Mouse (Mus musculus) embryonic facial prominence, embryonic 14.5 days (tissue): ENCODE data around the gene Atg7. TPM values are rescaled to one million over a fixed set of nuclear protein-coding genes. Genes with fewer than 3 reads are reported as not detected.

Experiments used
- ATAC-seq: fragments of 200-750 bp; cut with Nextera tagmentation; 2 replicates; pipeline ENCODE4 v1.8.0; 2017; ENCODE audit warnings: low read depth, moderate number of reproducible peaks, moderate TSS enrichment
- DNase-seq: peaks from one replicate; pipeline ENCODE4 v3.0.0-alpha.2; 2015; ENCODE audit warnings: low spot score
- H3K27ac ChIP-seq: fragments of 300-500 bp; sonication (generic); replicated peaks from 2 replicates; pipeline ENCODE4 v1.5.1; 2014; ENCODE audit warnings: low read depth, mild to moderate bottlenecking, low read length, moderate library complexity
- H3K27me3 ChIP-seq: fragments of 300-500 bp; sonication (generic); replicated peaks from 2 replicates; pipeline ENCODE4 v1.6.1; 2014; ENCODE audit warnings: low read length; ENCODE audit not compliant: control insufficient read depth, insufficient read depth
- H3K36me3 ChIP-seq: fragments of 300-500 bp; sonication (generic); 2 replicates; pipeline ENCODE4 v1.6.1; 2014; ENCODE audit warnings: low read length, mixed read lengths; ENCODE audit not compliant: control insufficient read depth, insufficient read depth
- H3K4me1 ChIP-seq: fragments of 300-500 bp; sonication (generic); 2 replicates; pipeline ENCODE4 v1.6.1; 2014; ENCODE audit warnings: antibody characterized with exemption, low read length; ENCODE audit not compliant: control insufficient read depth, insufficient read depth
- H3K4me2 ChIP-seq: fragments of 300-500 bp; sonication (generic); 2 replicates; pipeline ENCODE4 v1.6.1; 2014; ENCODE audit warnings: low read depth, mild to moderate bottlenecking, low read length, moderate library complexity, mixed read lengths
- H3K4me3 ChIP-seq: fragments of 300-500 bp; sonication (generic); 2 replicates; pipeline ENCODE4 v1.5.1; 2014; ENCODE audit warnings: low read depth, mild to moderate bottlenecking, low read length
- H3K9ac ChIP-seq: fragments of 300-500 bp; sonication (generic); 2 replicates; pipeline ENCODE4 v1.6.1; 2014; ENCODE audit warnings: low read depth, mild to moderate bottlenecking, low read length, moderate library complexity, mixed read lengths
- H3K9me3 ChIP-seq: fragments of 300-500 bp; sonication (generic); 2 replicates; pipeline ENCODE4 v1.6.1; 2016; ENCODE audit warnings: low read length; ENCODE audit not compliant: control insufficient read depth
- WGBS: fragments of 180-500 bp; shearing (Covaris S2); extraction: QIAGEN DNeasy Blood & Tissue Kit; methylation state at CpG from one replicate; pipeline ENCODE4 v1.1.7; 2014; 5-methylcytosine and 5-hydroxymethylcytosine counted together
- polyA plus RNA-seq: library from polyadenylated mRNA; unstranded; fragments of >200 nt; fragmentation: Nextera tagmentation; extraction: Ambion mirVana; gene quantifications from 2 replicates; pipeline ENCODE4 v1.2.1, GENCODE M21; 2014

The Atg7 gene
- polyA plus RNA-seq, 1 experiment from 2014 or later, result 17.6 TPM

- Histone ChIP-seq H3K4me3 (no peak overlapping the region), H3K9me3 (peaks cover 3% of the 10 kb centered on the region; the same call in 1 of the 2 replicates), H3K4me2 (no peak overlapping the region), H3K9ac (no peak overlapping the region), H3K4me1 (peaks cover 23% of the 10 kb centered on the region), H3K27me3 (no peaks in the 10 kb centered on the region), H3K27ac (no peak overlapping the region; the same call in 1 of the 2 replicates), H3K36me3 (no peaks in the 10 kb centered on the region)
- ATAC-seq, result peak; percentile 80
- WGBS, result 59% methylated on average over 6 of the region's 6 CpGs
- DNase-seq, result peak; percentile 85
These were observed 171.4 kb downstream of the Atg7 start for GRCm38 (mm10) chr6:114814199-114814881.

DNA sequence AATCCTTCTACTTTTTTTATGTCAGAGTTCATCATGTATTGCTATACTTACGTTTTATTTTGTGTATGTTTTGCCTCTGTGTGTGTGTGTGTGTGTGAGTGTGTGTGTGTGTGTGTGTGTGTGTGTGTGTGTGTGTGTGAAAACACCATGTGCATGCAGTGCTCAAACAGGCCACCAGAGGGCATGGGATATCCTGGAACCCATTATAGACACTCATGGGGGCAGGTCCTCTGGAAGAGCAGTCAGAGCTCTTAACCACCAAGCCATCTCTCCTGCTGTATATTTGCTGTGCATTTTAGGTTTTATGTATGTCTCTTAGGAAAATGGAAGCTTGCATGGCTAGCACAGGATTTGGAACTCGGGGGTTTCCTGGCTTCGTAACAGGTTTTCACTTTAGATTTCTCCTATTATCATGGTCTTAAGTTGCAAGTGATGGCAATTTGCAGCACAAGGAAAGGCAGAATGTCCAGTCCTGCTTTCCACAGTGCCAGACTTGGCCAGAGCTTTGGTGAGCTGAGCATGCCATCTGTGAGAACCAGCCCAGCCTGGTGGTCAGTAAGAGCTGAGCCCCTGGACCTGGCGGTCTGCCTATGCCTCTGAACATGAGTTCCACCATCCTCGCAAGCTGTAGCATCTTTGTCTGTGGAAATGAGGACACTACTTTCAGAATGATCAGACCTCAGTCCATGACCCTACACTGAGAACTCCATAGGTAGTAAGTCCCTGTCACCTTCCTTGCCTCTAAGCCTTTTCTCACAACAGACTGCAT is 172.2 kb downstream of the Atg7 start:
- Histone ChIP-seq H3K27me3 (no peaks in the 10 kb centered on the region), H3K4me2 (no peak overlapping the region), H3K4me1 (peaks cover 24% of the 10 kb centered on the region), H3K36me3 (no peaks in the 10 kb centered on the region), H3K27ac (no peak overlapping the region), H3K9me3 (peaks cover 3% of the 10 kb centered on the region; the same call in 1 of the 2 replicates), H3K4me3 (no peak overlapping the region), H3K9ac (no peak overlapping the region)
- no peak for ATAC-seq
- 97% methylated on average over 5 of the region's 5 CpGs for WGBS
- DNase-seq, result no peak

DNA sequence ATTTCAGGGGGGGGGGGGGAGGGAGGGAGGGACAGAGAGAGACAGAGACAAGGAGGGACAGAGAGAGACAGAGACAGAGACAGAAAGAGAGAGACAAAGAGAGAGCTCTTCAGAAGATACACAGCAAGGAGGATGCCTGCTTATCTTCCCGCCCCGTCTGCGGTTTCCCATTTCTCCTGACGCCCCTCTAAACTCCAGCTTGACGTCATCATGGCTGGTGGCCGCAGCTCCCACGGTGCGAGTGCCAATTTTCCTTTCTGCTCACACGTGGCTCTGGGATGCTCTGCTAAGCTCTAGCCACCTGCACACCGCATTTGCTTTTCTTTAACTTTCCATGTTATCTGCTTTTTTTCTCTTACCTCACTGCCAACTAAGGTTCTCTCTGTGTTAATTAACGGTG is 175.1 kb downstream of the Atg7 start:
- Histone ChIP-seq H3K4me3 (no peak overlapping the region), H3K4me2 (no peak overlapping the region), H3K9me3 (peaks cover 9% of the 10 kb centered on the region), H3K27ac (0 out of 2 replicates have a peak overlapping the region, but pooled peaks have one; percentile 29), H3K27me3 (no peaks in the 10 kb centered on the region), H3K4me1 (peaks cover 32% of the 10 kb centered on the region), H3K9ac (no peak overlapping the region), H3K36me3 (no peaks in the 10 kb centered on the region)
- DNase-seq, result peak; percentile 75
- no peak for ATAC-seq
- WGBS, result 43% methylated on average over 11 of the region's 11 CpGs

DNA sequence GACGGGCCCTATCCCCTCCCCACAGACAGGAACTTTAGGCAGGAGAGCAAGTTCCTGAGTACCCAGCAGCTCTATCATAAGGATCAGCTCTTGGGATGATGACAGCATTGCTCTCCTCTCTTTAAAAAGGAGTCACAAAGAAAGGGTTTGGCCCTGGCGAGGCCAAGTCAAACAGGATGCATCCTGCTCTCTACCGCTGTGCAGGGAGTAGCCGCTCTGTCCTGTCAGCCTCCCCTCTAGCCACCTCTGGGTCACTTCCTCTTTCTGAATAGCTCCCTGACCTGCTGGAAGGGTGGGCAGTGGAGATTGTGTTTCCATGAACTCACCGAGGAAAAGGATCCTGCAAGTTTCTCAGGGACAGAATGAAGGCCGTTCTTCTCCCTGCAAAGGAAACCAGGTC is 175.6 kb downstream of the Atg7 start:
- Histone ChIP-seq H3K9ac (no peak overlapping the region), H3K4me3 (no peak overlapping the region), H3K9me3 (peaks cover 10% of the 10 kb centered on the region), H3K4me1 (peaks cover 32% of the 10 kb centered on the region), H3K36me3 (no peaks in the 10 kb centered on the region), H3K4me2 (no peak overlapping the region), H3K27me3 (no peaks in the 10 kb centered on the region), H3K27ac (0 out of 2 replicates have a peak overlapping the region, but pooled peaks have one; percentile 44)
- no peak for ATAC-seq
- no peak for DNase-seq
- 51% methylated on average over 6 of the region's 6 CpGs for WGBS

GRCm38 (mm10) chr6:114819971-114820481 is 177.1 kb downstream of the Atg7 start:
- no peak overlapping the region for H3K4me3 ChIP-seq
- no peak overlapping the region for H3K4me2 ChIP-seq
- H3K27me3 ChIP-seq, result no peaks in the 10 kb centered on the region
- H3K36me3 ChIP-seq, result no peaks in the 10 kb centered on the region
- DNase-seq, result peak; percentile 86
- peak overlapping the region; percentile 67 for H3K27ac ChIP-seq
- peak; percentile 74 for ATAC-seq
- H3K4me1 ChIP-seq, result peaks cover 32% of the 10 kb centered on the region
- peaks cover 8% of the 10 kb centered on the region for H3K9me3 ChIP-seq
- WGBS, result 45% methylated on average over 9 of the region's 9 CpGs
- H3K9ac ChIP-seq, result no peak overlapping the region

GRCm38 (mm10) chr6:114821646-114822045 is 178.7 kb downstream of the Atg7 start:
- 73% methylated on average over 7 of the region's 7 CpGs for WGBS
- peaks cover 30% of the 10 kb centered on the region for H3K4me1 ChIP-seq
- no peak overlapping the region for H3K9ac ChIP-seq
- H3K27me3 ChIP-seq, result no peaks in the 10 kb centered on the region
- no peak overlapping the region for H3K27ac ChIP-seq
- H3K4me2 ChIP-seq, result no peak overlapping the region
- H3K9me3 ChIP-seq, result peaks cover 7% of the 10 kb centered on the region; the same call in 1 of the 2 replicates
- no peak overlapping the region for H3K4me3 ChIP-seq
- ATAC-seq (no peak), DNase-seq (no peak)
- no peaks in the 10 kb centered on the region for H3K36me3 ChIP-seq

- no peak overlapping the region for H3K9ac ChIP-seq
- H3K4me2 ChIP-seq, result no peak overlapping the region
- DNase-seq (no peak), ATAC-seq (no peak)
- peaks cover 7% of the 10 kb centered on the region; the same call in 1 of the 2 replicates for H3K9me3 ChIP-seq
- no peaks in the 10 kb centered on the region for H3K27me3 ChIP-seq
- WGBS, result 74% methylated on average over 2 of the region's 2 CpGs
- H3K4me1 ChIP-seq, result no peaks in the 10 kb centered on the region
- H3K36me3 ChIP-seq, result no peaks in the 10 kb centered on the region
- no peak overlapping the region for H3K4me3 ChIP-seq
- no peak overlapping the region for H3K27ac ChIP-seq
These were observed 184.0 kb downstream of the Atg7 start for GRCm38 (mm10) chr6:114826889-114827288.

- Histone ChIP-seq H3K36me3 (no peaks in the 10 kb centered on the region), H3K27me3 (no peaks in the 10 kb centered on the region), H3K9me3 (no peaks in the 10 kb centered on the region), H3K4me3 (no peak overlapping the region), H3K27ac (no peak overlapping the region), H3K4me2 (no peak overlapping the region), H3K4me1 (peaks cover 25% of the 10 kb centered on the region), H3K9ac (no peak overlapping the region)
- 79% methylated on average over 9 of the region's 9 CpGs for WGBS
- no peak for DNase-seq
- ATAC-seq, result no peak
These were observed 187.0 kb downstream of the Atg7 start for GRCm38 (mm10) chr6:114829660-114830438.
